Mouse (Mus musculus): ENCODE results near the gene Creb3l2.

DNA sequence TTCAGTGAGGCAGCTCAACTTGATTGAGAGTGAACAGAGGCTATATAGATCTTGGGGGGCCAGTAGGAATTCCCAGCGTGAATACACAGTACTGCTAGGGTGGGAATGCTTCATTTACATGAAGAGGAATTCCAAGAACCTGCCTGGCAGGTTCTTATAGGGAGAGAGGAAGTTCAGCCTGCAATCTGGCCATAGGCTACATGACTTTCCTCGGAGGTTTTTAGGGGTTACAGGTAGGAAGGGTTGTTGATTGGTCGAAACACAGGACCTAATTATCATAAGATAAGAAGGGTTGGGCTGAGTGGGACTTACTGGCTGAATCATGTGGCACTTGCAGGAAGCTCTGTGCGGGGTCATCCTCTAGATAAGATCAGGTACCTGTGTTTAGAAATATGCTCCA lies 9.7 kb upstream of the Creb3l2 start:
- no peak for TF ChIP-seq CTCF (IDR thresholded peaks at IDR 0.05; ENCODE audit: extremely low read depth, insufficient read depth, low read length)
- no peak for TF ChIP-seq POLR2A (IDR thresholded peaks at IDR 0.05; ENCODE audit: extremely low read depth, insufficient read depth, low read length)
